Mouse (Mus musculus) intestine, embryonic 14.5 days (tissue): Measurements from ENCODE around the gene Gm38655. TPM values are rescaled to one million over a fixed set of nuclear protein-coding genes. Genes with fewer than 3 reads are reported as not detected.
A peak's percentile ranks its signal among the peaks of the same experiment; 100 is the strongest.
"Not testable (repeated sequence)": the region's sequence is repeated elsewhere in the genome, so short reads cannot be mapped to it uniquely, and the experiment has no call there.

Experiments
- ATAC-seq: fragments of 200-750 bp; cut with Nextera tagmentation; replicated peaks from 2 replicates; pipeline ENCODE4 v1.8.0; 2017; ENCODE audit warnings: low read depth, moderate number of reproducible peaks, moderate TSS enrichment, moderate library complexity; ENCODE audit not compliant: low FRiP score, low TSS enrichment
- DNase-seq: peaks from one replicate; pipeline ENCODE4 v3.0.0-alpha.2; 2018; ENCODE audit warnings: low spot score
- H3K27ac ChIP-seq: fragments of 300-500 bp; sonication (generic); 2 replicates; pipeline ENCODE4 v1.5.1; 2014; ENCODE audit warnings: low read depth, mild to moderate bottlenecking, control low read depth
- H3K27me3 ChIP-seq: fragments of 300-500 bp; sonication (generic); replicated peaks from 2 replicates; pipeline ENCODE4 v1.6.1; 2014; ENCODE audit warnings: low read length, control low read depth; ENCODE audit not compliant: control insufficient read depth, insufficient read depth
- H3K36me3 ChIP-seq: fragments of 300-500 bp; sonication (generic); 2 replicates; pipeline ENCODE4 v1.6.1; 2014; ENCODE audit warnings: low read length, control low read depth; ENCODE audit not compliant: control insufficient read depth, insufficient read depth
- H3K4me1 ChIP-seq: fragments of 300-500 bp; sonication (generic); replicated peaks from 2 replicates; pipeline ENCODE4 v1.6.1; 2014; ENCODE audit warnings: low read length, control low read depth, mixed read lengths; ENCODE audit not compliant: control insufficient read depth, insufficient read depth
- H3K4me2 ChIP-seq: fragments of 300-500 bp; sonication (generic); 2 replicates; pipeline ENCODE4 v1.6.1; 2014; ENCODE audit warnings: low read length
- H3K4me3 ChIP-seq: fragments of 300-500 bp; sonication (generic); 2 replicates; pipeline ENCODE4 v1.5.1; 2014; ENCODE audit warnings: low read depth, low read length, control low read depth, mixed read lengths
- H3K9ac ChIP-seq: fragments of 300-500 bp; sonication (generic); 2 replicates; pipeline ENCODE4 v1.6.1; 2014; ENCODE audit warnings: mild to moderate bottlenecking, low read length
- H3K9me3 ChIP-seq: fragments of 300-500 bp; sonication (generic); 2 replicates; pipeline ENCODE4 v1.6.1; 2016; ENCODE audit warnings: low read length, control low read depth; ENCODE audit not compliant: control insufficient read depth
- WGBS: fragments of 180-500 bp; shearing (Covaris S2); extraction: QIAGEN DNeasy Blood & Tissue Kit; methylation state at CpG from one replicate; pipeline ENCODE4 v1.1.7; 2014; 5-methylcytosine and 5-hydroxymethylcytosine counted together
- polyA plus RNA-seq: library from polyadenylated mRNA; unstranded; fragments of >200 nt; fragmentation: Nextera tagmentation; extraction: Ambion mirVana; gene quantifications from 2 replicates; pipeline ENCODE4 v1.2.1, GENCODE M21; 2014

The Gm38655 gene
- polyA plus RNA-seq, 1 experiment from 2014 or later: 0.41 TPM

DNA sequence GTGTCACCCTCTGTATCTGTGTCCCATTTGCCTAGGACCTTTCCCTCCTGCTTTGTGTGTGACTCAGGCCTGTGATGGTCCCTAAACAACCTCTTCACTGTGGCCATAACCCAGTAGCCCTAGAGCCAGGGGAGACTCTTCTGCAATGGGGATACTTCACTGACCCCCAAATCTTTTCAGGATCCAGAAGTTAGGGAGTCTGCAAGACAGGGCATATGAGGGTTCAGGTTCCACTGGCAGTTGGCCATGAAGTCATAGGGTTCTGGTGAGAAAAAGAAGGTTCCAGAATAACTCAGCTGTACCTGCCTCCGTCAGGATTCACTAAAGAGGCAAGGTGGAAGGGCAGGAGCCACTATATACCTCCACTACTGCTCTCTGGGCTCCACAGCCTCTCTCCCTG is 13.1 kb downstream of the Gm38655 start, which contains the start of gene Ccdc154:
Gene Ccdc154, plus strand, starts transcription at position 301 of the 400 bp plus-strand sequence.
- no peak within 1 kb of the TSS for H3K9ac ChIP-seq
- no peaks in the 10 kb centered on the region for H3K9me3 ChIP-seq
- DNase-seq (no peak), ATAC-seq (no peak)
- no peak within 1 kb of the TSS for H3K4me2 ChIP-seq
- no peak within 1 kb of the TSS for H3K4me3 ChIP-seq
- no peaks in the 10 kb centered on the region for H3K27me3 ChIP-seq
- no peaks in the 10 kb centered on the region for H3K4me1 ChIP-seq
- no peak within 1 kb of the TSS for H3K27ac ChIP-seq
- 100% methylated on average over 1 of the region's 1 CpGs for WGBS
- H3K36me3 ChIP-seq: peaks cover 34% of the 10 kb centered on the region

DNA sequence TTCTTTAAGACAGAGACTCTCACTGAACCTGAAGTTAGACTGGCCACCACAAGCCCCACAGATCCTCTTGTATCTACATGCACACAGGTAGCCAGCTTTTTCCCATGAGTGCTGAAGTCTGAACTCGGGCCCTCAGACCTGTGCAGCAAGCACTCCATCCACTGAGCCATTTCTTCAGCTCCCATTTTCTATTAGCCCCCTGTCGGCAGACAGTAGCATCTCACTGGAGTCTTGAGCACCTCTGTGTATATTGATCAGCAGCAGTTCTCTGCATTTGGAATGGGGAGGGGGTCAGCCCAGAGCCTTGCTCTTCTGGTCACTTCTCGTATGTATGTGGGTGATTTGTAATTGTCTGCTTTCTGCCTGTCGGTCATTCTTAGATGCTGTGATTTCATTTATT is 35.3 kb downstream of the Gm38655 start:
- ATAC-seq (no peak), DNase-seq (no peak)
- 64% methylated on average over 4 of the region's 4 CpGs for WGBS

GRCm38 (mm10) chr17:25138803-25139202 is 36.5 kb downstream of the Gm38655 start:
- WGBS: 96% methylated on average over 1 of the region's 1 CpGs

More for the DNA sequence above, 35.3 kb downstream of the Gm38655 start:
- Histone ChIP-seq H3K4me1 (no peaks in the 10 kb centered on the region), H3K27me3 (no peaks in the 10 kb centered on the region), H3K9me3 (no peaks in the 10 kb centered on the region), H3K4me3 (no peak overlapping the region), H3K27ac (no peak overlapping the region), H3K4me2 (no peak overlapping the region), H3K9ac (no peak overlapping the region), H3K36me3 (peaks cover 5% of the 10 kb centered on the region; the same call in 1 of the 2 replicates)

GRCm38 (mm10) chr17:25135622-25136021 is 39.6 kb downstream of the Gm38655 start:
- Histone ChIP-seq H3K4me2 (no peak overlapping the region), H3K9me3 (no peaks in the 10 kb centered on the region), H3K4me1 (peaks cover 9% of the 10 kb centered on the region), H3K4me3 (no peak overlapping the region), H3K27ac (no peak overlapping the region), H3K36me3 (no peaks in the 10 kb centered on the region), H3K9ac (no peak overlapping the region), H3K27me3 (no peaks in the 10 kb centered on the region)
- WGBS: 87% methylated on average over 6 of the region's 6 CpGs
- ATAC-seq (no peak), DNase-seq (no peak)

More at GRCm38 (mm10) chr17:25138803-25139202, 36.5 kb downstream of the Gm38655 start:
- ATAC-seq (no peak), DNase-seq (no peak)
- H3K4me1 ChIP-seq: peaks cover 8% of the 10 kb centered on the region
- no peaks in the 10 kb centered on the region for H3K27me3 ChIP-seq
- no peak overlapping the region for H3K27ac ChIP-seq
- H3K9me3 ChIP-seq: no peaks in the 10 kb centered on the region
- H3K4me2 ChIP-seq: no peak overlapping the region
- 0 out of 2 replicates have a peak, but pooled peaks cover 1% of the 10 kb centered on the region for H3K36me3 ChIP-seq
- H3K9ac ChIP-seq: no peak overlapping the region
- no peak overlapping the region for H3K4me3 ChIP-seq

DNA sequence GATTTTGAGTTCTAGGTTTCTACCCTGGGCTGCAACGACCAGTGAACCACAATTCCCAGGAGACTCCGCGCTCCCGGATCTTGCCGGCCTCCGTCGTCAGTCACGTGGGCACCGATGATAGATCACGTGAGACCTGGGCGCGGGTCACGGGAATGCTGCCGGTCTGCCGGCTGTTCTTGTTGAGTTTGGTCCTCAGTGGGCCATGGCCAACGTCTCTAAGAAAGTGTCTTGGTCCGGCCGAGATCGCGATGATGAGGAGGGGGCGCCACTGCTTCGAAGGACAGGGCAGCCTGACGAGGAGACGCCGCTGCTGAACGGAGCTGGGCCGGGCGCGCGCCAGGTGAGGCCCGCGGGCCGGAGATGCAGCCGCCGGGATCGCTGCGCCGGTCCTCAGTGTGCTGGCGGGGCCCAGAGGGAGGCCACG is 42.0 kb downstream of the Gm38655 start, which contains the start of gene Clcn7:
Gene Clcn7, plus strand, starts transcription at position 117 of the 424 bp plus-strand sequence.
- Histone ChIP-seq H3K4me1 (peaks cover 9% of the 10 kb centered on the region), H3K9me3 (no peaks in the 10 kb centered on the region), H3K9ac (peak within 1 kb of the TSS; percentile 73), H3K4me2 (peak within 1 kb of the TSS; percentile 87), H3K4me3 (peak within 1 kb of the TSS; percentile 96), H3K27ac (no peak within 1 kb of the TSS), H3K36me3 (no peaks in the 10 kb centered on the region), H3K27me3 (no peaks in the 10 kb centered on the region)
- peak; percentile 97 for ATAC-seq
- DNase-seq: peak; percentile 92
- 0% methylated on average over 35 of the region's 40 CpGs for WGBS

GRCm38 (mm10) chr17:25130060-25130459 is 45.2 kb downstream of the Gm38655 start:
- no peaks in the 10 kb centered on the region for H3K36me3 ChIP-seq
- no peaks in the 10 kb centered on the region for H3K9me3 ChIP-seq
- no peak overlapping the region for H3K9ac ChIP-seq
- ATAC-seq (no peak), DNase-seq (no peak)
- no peak overlapping the region for H3K27ac ChIP-seq
- no peaks in the 10 kb centered on the region for H3K27me3 ChIP-seq
- H3K4me1 ChIP-seq: peaks cover 9% of the 10 kb centered on the region
- 86% methylated on average over 1 of the region's 1 CpGs for WGBS
- H3K4me3 ChIP-seq: no peak overlapping the region
- no peak overlapping the region for H3K4me2 ChIP-seq

DNA sequence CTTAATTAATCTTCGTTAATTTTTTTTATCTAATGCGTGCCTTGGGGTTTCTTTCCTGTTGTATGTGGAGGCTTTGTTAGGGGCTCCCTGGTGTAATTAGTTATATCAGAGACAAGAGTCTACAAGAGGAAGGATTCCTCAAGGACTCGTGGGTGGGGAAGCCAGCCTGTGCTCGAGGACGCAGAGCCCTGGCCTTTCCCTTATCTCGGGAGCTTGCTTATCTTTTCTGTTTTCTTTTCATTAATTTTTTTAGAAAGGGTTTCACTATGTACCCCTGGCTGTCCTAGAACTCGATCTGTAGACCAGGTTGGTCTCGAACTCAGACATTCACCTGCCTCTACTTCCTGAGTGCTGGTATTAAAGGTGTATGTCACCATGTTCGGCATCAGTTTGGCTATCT is 47.6 kb downstream of the Gm38655 start:
- Histone ChIP-seq H3K9me3 (no peaks in the 10 kb centered on the region), H3K27me3 (no peaks in the 10 kb centered on the region), H3K4me2 (no peak overlapping the region), H3K27ac (no peak overlapping the region), H3K9ac (no peak overlapping the region), H3K36me3 (no peaks in the 10 kb centered on the region), H3K4me3 (no peak overlapping the region), H3K4me1 (no peaks in the 10 kb centered on the region)
- DNase-seq (no peak), ATAC-seq (no peak)
- WGBS: 59% methylated on average over 9 of the region's 9 CpGs

DNA sequence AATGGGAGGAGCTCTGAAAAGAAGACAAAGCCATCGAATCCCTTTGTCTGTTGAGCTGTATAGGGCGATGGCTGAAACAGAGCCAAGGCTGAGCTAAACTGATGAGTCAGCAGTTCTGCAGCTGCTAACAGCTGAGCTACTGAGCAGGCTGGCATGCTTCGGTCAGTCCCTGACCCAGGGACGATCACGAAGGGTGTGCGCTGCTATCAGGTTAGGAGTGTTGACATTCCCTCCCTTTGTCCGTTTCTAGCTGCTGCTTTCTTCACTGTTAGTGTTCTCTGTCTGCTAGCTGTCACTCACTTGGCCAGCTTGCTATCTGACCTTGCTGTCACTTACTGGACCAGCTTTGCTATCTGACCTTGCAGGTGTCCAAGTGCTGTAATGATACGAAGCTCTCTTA is 48.2 kb downstream of the Gm38655 start:
- Histone ChIP-seq H3K27ac (no peak overlapping the region), H3K4me2 (no peak overlapping the region), H3K27me3 (no peaks in the 10 kb centered on the region), H3K36me3 (no peaks in the 10 kb centered on the region), H3K9ac (no peak overlapping the region), H3K4me1 (no peaks in the 10 kb centered on the region), H3K9me3 (no peaks in the 10 kb centered on the region), H3K4me3 (no peak overlapping the region)
- WGBS: 54% methylated on average over 8 of the region's 8 CpGs
- DNase-seq (no peak), ATAC-seq (0 out of 2 replicates have a peak, but pooled peaks have one; percentile 43)

- whole genome bisulfite sequencing: 80% methylated on average over 3 of the region's 3 CpGs
- not testable (repeated sequence) for DNase-seq, H3K4me3 ChIP-seq, H3K9me3 ChIP-seq, H3K27me3 ChIP-seq, H3K4me1 ChIP-seq, ATAC-seq, H3K27ac ChIP-seq, H3K9ac ChIP-seq, H3K36me3 ChIP-seq, H3K4me2 ChIP-seq
Measured at GRCm38 (mm10) chr17:25125442-25126060, 49.7 kb downstream of the Gm38655 start.
